Mouse (Mus musculus): ENCODE measurements around the gene Plxna2. TPM values are rescaled to one million over a fixed set of nuclear protein-coding genes. Genes with fewer than 3 reads are reported as not detected.

Plxna2 gene
- total and polyA plus RNA-seq, 2 experiments = 6.7 to 8.6 TPM

GRCm38 (mm10) chr1:194714138-194715031 lies 96.4 kb downstream of the Plxna2 start:
- TF ChIP-seq CTCF (IDR thresholded peaks at IDR 0.05; ENCODE audit: low read depth, low read length) (no peak), POLR2A (IDR thresholded peaks at IDR 0.05; ENCODE audit: extremely low read depth, insufficient read depth, low read length) (no peak)
- Histone ChIP-seq H3K27me3 (ENCODE audit: control insufficient read depth, insufficient read depth, low read length) (no peaks in the 10 kb centered on the region), H3K27ac (replicated peaks; ENCODE audit: insufficient read depth, low read depth, low read length) (no peak overlapping the region), H3K9ac (ENCODE audit: low read depth, low read length) (no peak overlapping the region), H3K4me3 (ENCODE audit: insufficient read depth, low read depth, low read length) (no peak overlapping the region), H3K79me2 (ENCODE audit: control insufficient read depth, insufficient read depth, low read length) (no peaks in the 10 kb centered on the region), H3K4me1 (ENCODE audit: control insufficient read depth, insufficient read depth, low read length) (no peaks in the 10 kb centered on the region), H3K36me3 (ENCODE audit: control insufficient read depth, insufficient read depth, low read length) (peaks cover 2% of the 10 kb centered on the region; the same call in 1 of the 2 replicates)
- WGBS = 76% methylated on average over 4 of the region's 4 CpGs
- peak; percentile 17 for DNase-seq (ENCODE audit: extremely low read depth, low read depth, low spot score)

- H3K79me2 ChIP-seq (ENCODE audit: control insufficient read depth, insufficient read depth, low read length) = no peaks in the 10 kb centered on the region
- WGBS = 100% methylated on average over 1 of the region's 1 CpGs
- peaks cover 2% of the 10 kb centered on the region; the same call in 1 of the 2 replicates for H3K36me3 ChIP-seq (ENCODE audit: control insufficient read depth, insufficient read depth, low read length)
- no peaks in the 10 kb centered on the region for H3K27me3 ChIP-seq (ENCODE audit: control insufficient read depth, insufficient read depth, low read length)
- no peak overlapping the region for H3K4me3 ChIP-seq (ENCODE audit: insufficient read depth, low read depth, low read length)
- DNase-seq (ENCODE audit: extremely low read depth, low read depth, low spot score) = no peak
- H3K4me1 ChIP-seq (ENCODE audit: control insufficient read depth, insufficient read depth, low read length) = no peaks in the 10 kb centered on the region
- H3K9ac ChIP-seq (ENCODE audit: low read depth, low read length) = no peak overlapping the region
- no peak overlapping the region for H3K27ac ChIP-seq (replicated peaks; ENCODE audit: insufficient read depth, low read depth, low read length)
- TF ChIP-seq POLR2A (IDR thresholded peaks at IDR 0.05; ENCODE audit: extremely low read depth, insufficient read depth, low read length) (no peak), CTCF (IDR thresholded peaks at IDR 0.05; ENCODE audit: low read depth, low read length) (no peak)
These were observed 99.4 kb downstream of the Plxna2 start for GRCm38 (mm10) chr1:194717451-194717874.

- no peak for DNase-seq (ENCODE audit: extremely low read depth, low read depth, low spot score)
- Histone ChIP-seq H3K4me1 (ENCODE audit: control insufficient read depth, insufficient read depth, low read length) (no peaks in the 10 kb centered on the region), H3K9ac (ENCODE audit: low read depth, low read length) (no peak overlapping the region), H3K79me2 (ENCODE audit: control insufficient read depth, insufficient read depth, low read length) (peaks cover 2% of the 10 kb centered on the region; the same call in 1 of the 2 replicates), H3K36me3 (ENCODE audit: control insufficient read depth, insufficient read depth, low read length) (no peaks in the 10 kb centered on the region; the same call in 1 of the 2 replicates), H3K27me3 (ENCODE audit: control insufficient read depth, insufficient read depth, low read length) (no peaks in the 10 kb centered on the region), H3K27ac (replicated peaks; ENCODE audit: insufficient read depth, low read depth, low read length) (no peak overlapping the region), H3K4me3 (ENCODE audit: insufficient read depth, low read depth, low read length) (no peak overlapping the region)
- TF ChIP-seq CTCF (IDR thresholded peaks at IDR 0.05; ENCODE audit: low read depth, low read length) = no peak
- no peak for TF ChIP-seq POLR2A (IDR thresholded peaks at IDR 0.05; ENCODE audit: extremely low read depth, insufficient read depth, low read length)
- WGBS = 89% methylated on average over 4 of the region's 4 CpGs
These were observed 102.4 kb downstream of the Plxna2 start for GRCm38 (mm10) chr1:194720406-194720805.

GRCm38 (mm10) chr1:194721260-194721659 lies 103.2 kb downstream of the Plxna2 start:
- Histone ChIP-seq H3K79me2 (ENCODE audit: control insufficient read depth, insufficient read depth, low read length) (peaks cover 2% of the 10 kb centered on the region; the same call in 1 of the 2 replicates), H3K4me1 (ENCODE audit: control insufficient read depth, insufficient read depth, low read length) (no peaks in the 10 kb centered on the region), H3K27me3 (ENCODE audit: control insufficient read depth, insufficient read depth, low read length) (no peaks in the 10 kb centered on the region), H3K27ac (replicated peaks; ENCODE audit: insufficient read depth, low read depth, low read length) (no peak overlapping the region), H3K4me3 (ENCODE audit: insufficient read depth, low read depth, low read length) (no peak overlapping the region), H3K9ac (ENCODE audit: low read depth, low read length) (no peak overlapping the region), H3K36me3 (ENCODE audit: control insufficient read depth, insufficient read depth, low read length) (no peaks in the 10 kb centered on the region; the same call in none of the 2 replicates)
- DNase-seq (ENCODE audit: extremely low read depth, low read depth, low spot score) = no peak
- no peak for TF ChIP-seq CTCF (IDR thresholded peaks at IDR 0.05; ENCODE audit: low read depth, low read length)
- TF ChIP-seq POLR2A (IDR thresholded peaks at IDR 0.05; ENCODE audit: extremely low read depth, insufficient read depth, low read length) = no peak
- 93% methylated on average over 2 of the region's 2 CpGs for WGBS

GRCm38 (mm10) chr1:194722329-194722728 lies 104.3 kb downstream of the Plxna2 start:
- H3K4me3 ChIP-seq (ENCODE audit: insufficient read depth, low read depth, low read length) = no peak overlapping the region
- H3K79me2 ChIP-seq (ENCODE audit: control insufficient read depth, insufficient read depth, low read length) = peaks cover 6% of the 10 kb centered on the region
- H3K4me1 ChIP-seq (ENCODE audit: control insufficient read depth, insufficient read depth, low read length) = no peaks in the 10 kb centered on the region
- H3K36me3 ChIP-seq (ENCODE audit: control insufficient read depth, insufficient read depth, low read length) = no peaks in the 10 kb centered on the region; the same call in none of the 2 replicates
- no peak overlapping the region for H3K9ac ChIP-seq (ENCODE audit: low read depth, low read length)
- DNase-seq (ENCODE audit: extremely low read depth, low read depth, low spot score) = peak; percentile 38
- no peaks in the 10 kb centered on the region for H3K27me3 ChIP-seq (ENCODE audit: control insufficient read depth, insufficient read depth, low read length)
- no peak for TF ChIP-seq POLR2A (IDR thresholded peaks at IDR 0.05; ENCODE audit: extremely low read depth, insufficient read depth, low read length)
- peak; percentile 69 for TF ChIP-seq CTCF (IDR thresholded peaks at IDR 0.05; ENCODE audit: low read depth, low read length)
- 49% methylated on average over 2 of the region's 2 CpGs for WGBS
- H3K27ac ChIP-seq (replicated peaks; ENCODE audit: insufficient read depth, low read depth, low read length) = no peak overlapping the region
